Mouse (Mus musculus) E14TG2a.4 (cell line): ENCODE measurements around the gene Gdnf.

Experiments
- CTCF ChIP-seq: conservative IDR thresholded peaks from 2 replicates; pipeline ENCODE4 v1.5.1; 2014; ENCODE audit warnings: low read length
- NANOG ChIP-seq: IDR thresholded peaks from 2 replicates; pipeline ENCODE4 v1.6.1; 2014; ENCODE audit warnings: borderline replicate concordance, low read length, mixed read lengths

- TF ChIP-seq CTCF: no peak
- no peak for TF ChIP-seq NANOG
Measured at GRCm38 (mm10) chr15:7862890-7863289, 52.2 kb downstream of the Gdnf start.
